Mouse (Mus musculus) midbrain, embryonic 10.5 days (tissue): ENCODE measurements around the gene Olfr1306. TPM values are rescaled to one million over a fixed set of nuclear protein-coding genes. Genes with fewer than 3 reads are reported as not detected.

ENCODE experiments used
- DNase-seq: peaks from one replicate; pipeline ENCODE4 v3.0.0-alpha.2; 2017; ENCODE audit warnings: low spot score
- H3K27ac ChIP-seq: fragments of 300-500 bp; sonication (generic); replicated peaks from 2 replicates; pipeline ENCODE4 v1.5.1; 2016; ENCODE audit warnings: mild to moderate bottlenecking
- H3K27me3 ChIP-seq: fragments of 300-500 bp; sonication (generic); 2 replicates; pipeline ENCODE4 v1.6.1; 2016; ENCODE audit warnings: low read depth, mild to moderate bottlenecking; ENCODE audit not compliant: poor library complexity, severe bottlenecking
- H3K36me3 ChIP-seq: fragments of 300-500 bp; sonication (generic); 2 replicates; pipeline ENCODE4 v1.6.1; 2016; ENCODE audit warnings: mild to moderate bottlenecking, moderate library complexity
- H3K4me1 ChIP-seq: fragments of 300-500 bp; sonication (generic); 2 replicates; pipeline ENCODE4 v1.6.1; 2016
- H3K4me3 ChIP-seq: fragments of 300-500 bp; sonication (generic); 2 replicates; pipeline ENCODE4 v1.5.1; 2016; ENCODE audit warnings: mild to moderate bottlenecking, moderate library complexity
- H3K9me3 ChIP-seq: fragments of 300-500 bp; sonication (generic); replicated peaks from 2 replicates; pipeline ENCODE4 v1.6.1; 2016; ENCODE audit warnings: mild to moderate bottlenecking
- WGBS: fragments of 180-500 bp; shearing (Covaris S2); methylation state at CpG from one replicate; pipeline ENCODE4 v1.1.7; 2016; 5-methylcytosine and 5-hydroxymethylcytosine counted together
- polyA plus RNA-seq: library from polyadenylated mRNA; unstranded; fragments of >200 nt; fragmentation: Nextera tagmentation; extraction: Ambion mirVana; gene quantifications from 2 replicates; pipeline ENCODE4 v1.2.1, GENCODE M21; 2016

Gene Olfr1306
- not detected in 2 replicates for polyA plus RNA-seq

DNA sequence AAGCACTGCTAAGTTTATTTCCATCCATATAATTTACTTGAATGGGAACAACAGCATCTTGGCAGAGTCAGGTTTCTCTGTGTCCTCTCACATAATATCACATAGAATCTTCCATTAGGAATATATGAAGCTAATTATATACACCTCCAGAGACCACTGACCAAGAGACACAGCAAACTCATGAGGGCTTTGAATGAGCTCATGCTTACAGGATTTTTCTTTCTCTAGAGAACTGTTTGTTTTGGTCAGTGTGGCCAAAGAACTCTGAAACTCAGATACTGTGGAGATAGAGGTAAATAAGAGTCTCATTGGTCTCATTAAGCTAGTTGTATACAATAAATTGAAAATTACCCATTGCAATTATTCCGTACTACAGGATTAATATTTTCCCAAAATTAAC lies at the start of gene Olfr1306:
Olfr1306 (minus strand) TSS at position 101 of the 400 bp plus-strand sequence.
- WGBS = 81% methylated on average over 1 of the region's 1 CpGs
- no peak for DNase-seq
- Histone ChIP-seq H3K27ac (no peak within 1 kb of the TSS), H3K27me3 (no peaks in the 10 kb centered on the region), H3K4me3 (no peak within 1 kb of the TSS), H3K36me3 (no peaks in the 10 kb centered on the region), H3K9me3 (peaks cover 5% of the 10 kb centered on the region; the same call in 1 of the 2 replicates), H3K4me1 (no peaks in the 10 kb centered on the region)

DNA sequence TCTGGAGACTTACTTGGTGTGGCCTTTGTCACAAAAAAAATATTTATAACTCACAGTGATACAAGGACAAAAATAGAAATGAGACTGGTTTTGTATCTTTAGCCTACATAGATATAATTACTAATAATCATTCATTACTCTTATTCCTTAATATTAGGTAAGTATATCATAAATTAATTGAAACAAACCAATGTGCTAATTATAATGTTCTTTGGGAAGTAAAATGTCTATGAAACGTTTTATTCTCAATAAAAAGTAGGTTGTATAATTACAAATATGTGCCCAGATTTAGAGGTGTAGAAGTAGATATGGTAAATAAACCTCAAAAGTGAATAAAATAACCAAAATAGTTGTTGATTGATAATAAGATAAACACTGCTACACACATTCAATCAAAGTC lies 48.8 kb upstream of the Olfr1306 start, which contains the start of gene Olfr1308:
Olfr1308 (minus strand) TSS at position 101 of the 400 bp plus-strand sequence.
- Histone ChIP-seq H3K36me3 (no peaks in the 10 kb centered on the region), H3K4me3 (no peak within 1 kb of the TSS), H3K4me1 (no peaks in the 10 kb centered on the region), H3K27ac (no peak within 1 kb of the TSS), H3K9me3 (no peaks in the 10 kb centered on the region), H3K27me3 (no peaks in the 10 kb centered on the region)
- WGBS = 65% methylated on average over 1 of the region's 1 CpGs
- DNase-seq = no peak

DNA sequence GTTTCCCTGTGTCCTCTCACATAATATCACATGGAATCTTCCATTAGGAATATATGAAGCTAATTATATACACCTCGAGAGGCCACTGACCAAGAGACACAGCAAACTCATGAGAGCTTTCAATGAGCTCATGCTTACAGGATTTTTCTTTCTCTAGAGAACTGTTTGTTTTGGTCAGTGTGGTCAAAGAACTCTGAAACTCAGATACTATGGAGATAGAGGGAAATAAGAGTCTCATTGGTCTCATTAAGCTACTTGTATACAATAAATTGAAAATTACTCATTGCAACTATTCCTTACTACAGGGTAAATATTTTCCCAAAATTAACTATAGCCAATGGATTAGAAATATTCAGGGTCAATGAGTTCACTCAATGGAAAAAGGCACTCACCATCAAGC lies 33.3 kb upstream of the Olfr1306 start, which contains the start of gene Olfr1307:
Olfr1307 (minus strand) TSS at position 101 of the 400 bp plus-strand sequence.
- Histone ChIP-seq H3K4me3 (no peak within 1 kb of the TSS), H3K27ac (no peak within 1 kb of the TSS), H3K9me3 (no peaks in the 10 kb centered on the region), H3K27me3 (no peaks in the 10 kb centered on the region), H3K4me1 (no peaks in the 10 kb centered on the region), H3K36me3 (no peaks in the 10 kb centered on the region)
- WGBS = 79% methylated on average over 1 of the region's 1 CpGs
- DNase-seq = no peak

DNA sequence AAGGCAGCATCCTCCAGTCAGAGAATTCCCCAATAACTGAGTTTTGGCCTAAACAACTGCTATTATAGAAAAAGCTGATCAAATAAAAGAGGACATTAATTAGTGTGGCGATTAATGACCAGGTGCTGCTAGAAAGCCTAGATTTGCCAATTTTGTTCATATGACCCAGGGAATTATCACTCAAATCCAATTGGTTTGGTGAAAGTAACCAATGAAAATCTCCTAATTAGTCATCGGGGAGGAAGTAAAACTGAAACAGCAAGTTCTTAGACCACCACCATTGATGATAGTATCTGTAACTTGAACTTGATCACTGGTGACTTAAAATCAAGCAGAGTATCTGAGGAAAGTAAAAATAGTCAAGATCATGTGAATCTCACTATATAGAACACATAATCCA lies 39.0 kb downstream of the Olfr1306 start, which contains the start of gene Olfr1305:
Olfr1305 (minus strand) TSS at position 101 of the 400 bp plus-strand sequence.
- no peak within 1 kb of the TSS for H3K27ac ChIP-seq
- H3K9me3 ChIP-seq = no peaks in the 10 kb centered on the region
- no peaks in the 10 kb centered on the region for H3K27me3 ChIP-seq
- H3K36me3 ChIP-seq = no peaks in the 10 kb centered on the region
- no peaks in the 10 kb centered on the region for H3K4me1 ChIP-seq
- no peak within 1 kb of the TSS for H3K4me3 ChIP-seq
- 85% methylated on average over 2 of the region's 2 CpGs for WGBS
- no peak for DNase-seq

Other genes starting within 250 kb of the Olfr1306 start
- not detected in 2 replicates for gene Olfr1301, start 165.3 kb downstream of the Olfr1306 start, polyA plus RNA-seq
- gene Olfr1302, start 138.8 kb downstream of the Olfr1306 start, polyA plus RNA-seq = not detected in 2 replicates
- gene Olfr1303, start 95.9 kb downstream of the Olfr1306 start, polyA plus RNA-seq = not detected in 2 replicates
- gene Olfr1305, start 39.1 kb downstream of the Olfr1306 start, polyA plus RNA-seq = not detected in 2 replicates
- gene Olfr1307, start 33.2 kb upstream of the Olfr1306 start, polyA plus RNA-seq = not detected in 2 replicates
- not detected in 2 replicates for gene Olfr1308, start 48.7 kb upstream of the Olfr1306 start, polyA plus RNA-seq
- gene Olfr1309, start 74.0 kb upstream of the Olfr1306 start, polyA plus RNA-seq = not detected in 2 replicates
- not detected in 2 replicates for gene Olfr1310, start 96.4 kb upstream of the Olfr1306 start, polyA plus RNA-seq
- gene Olfr1311, start 108.1 kb upstream of the Olfr1306 start, polyA plus RNA-seq = not detected in 2 replicates
- not detected in 2 replicates for gene Olfr1312, start 134.0 kb upstream of the Olfr1306 start, polyA plus RNA-seq
- not detected in 2 replicates for gene Olfr1313, start 161.6 kb upstream of the Olfr1306 start, polyA plus RNA-seq
- gene Olfr1314, start 180.5 kb upstream of the Olfr1306 start, polyA plus RNA-seq = not detected in 2 replicates
- not detected in 2 replicates for gene Olfr1315-ps1, start 199.2 kb upstream of the Olfr1306 start, polyA plus RNA-seq
- not detected in 2 replicates for gene Olfr1316, start 218.7 kb upstream of the Olfr1306 start, polyA plus RNA-seq
- not detected in 2 replicates for gene Olfr1317, start 224.1 kb upstream of the Olfr1306 start, polyA plus RNA-seq
- not detected in 2 replicates for gene Olfr1318, start 237.9 kb upstream of the Olfr1306 start, polyA plus RNA-seq